Mouse (Mus musculus): ENCODE data around the gene Ndufs7. TPM values are rescaled to one million over a fixed set of nuclear protein-coding genes. Genes with fewer than 3 reads are reported as not detected.

The Ndufs7 gene
- polyA plus RNA-seq, 1 experiment from 2014 or later: 31.2 TPM

DNA sequence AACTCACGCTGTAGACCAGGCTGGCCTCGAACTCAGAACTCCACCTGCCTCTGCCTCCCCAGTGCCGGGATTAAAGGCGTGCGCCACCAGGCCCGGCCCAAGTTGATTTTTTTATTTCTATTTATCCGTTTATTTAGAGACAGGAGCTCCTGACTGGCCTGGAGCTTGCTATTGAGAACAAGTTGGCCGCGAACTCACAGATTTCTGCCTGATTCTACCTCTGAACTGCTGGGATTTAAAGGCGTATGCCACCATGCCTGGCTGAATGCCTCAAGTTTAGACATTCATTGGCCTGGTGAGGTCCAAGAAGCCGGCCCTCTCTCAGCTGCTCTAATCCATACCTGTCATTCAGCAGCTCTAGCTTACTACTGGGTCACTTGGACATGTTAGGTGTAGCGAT lies 13.2 kb downstream of the Ndufs7 start:
- Histone ChIP-seq H3K79me2 (ENCODE audit: inconsistent target) (peaks cover 31% of the 10 kb centered on the region), H3K27ac (peak overlapping the region; percentile 91), H3K36me3 (ENCODE audit: inconsistent target) (peaks cover 14% of the 10 kb centered on the region), H3K4me3 (ENCODE audit: inconsistent target) (peak overlapping the region; percentile 49)
- WGBS (ENCODE audit: missing documents): 69% methylated on average over 12 of the region's 12 CpGs

DNA sequence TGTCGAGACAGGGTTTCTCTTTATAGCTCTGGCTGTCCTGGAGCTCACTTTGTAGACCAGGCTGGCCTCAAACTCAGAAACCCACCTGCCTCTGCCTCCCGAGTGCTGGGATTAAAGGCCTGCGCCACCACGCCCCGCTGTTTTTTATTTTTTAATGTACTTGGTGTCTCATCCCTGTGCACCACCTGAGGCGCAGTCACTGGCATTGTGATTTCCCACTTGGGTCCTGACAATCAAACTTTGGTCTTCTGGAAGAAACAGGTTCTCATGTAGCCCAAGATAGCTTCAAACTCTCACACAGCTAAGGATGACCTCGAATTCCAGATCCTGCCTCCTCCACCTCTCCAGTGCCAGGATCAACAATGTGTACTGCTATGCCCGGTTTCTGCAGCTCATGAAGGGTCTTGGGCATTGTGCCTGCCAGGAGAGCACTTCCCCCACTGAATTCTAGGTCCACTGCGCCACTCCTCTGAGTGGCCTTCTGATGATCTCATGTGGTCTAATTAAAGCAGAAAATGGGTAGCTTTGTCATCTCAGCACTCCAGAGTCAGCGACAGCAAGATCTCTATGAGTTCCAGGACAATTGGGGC lies 13.9 kb downstream of the Ndufs7 start:
- H3K27ac ChIP-seq: peak overlapping the region; percentile 91
- H3K36me3 ChIP-seq (ENCODE audit: inconsistent target): peaks cover 10% of the 10 kb centered on the region
- no peak overlapping the region for H3K4me3 ChIP-seq (ENCODE audit: inconsistent target)
- WGBS (ENCODE audit: missing documents): 73% methylated on average over 10 of the region's 10 CpGs
- peaks cover 38% of the 10 kb centered on the region for H3K79me2 ChIP-seq (ENCODE audit: inconsistent target)

DNA sequence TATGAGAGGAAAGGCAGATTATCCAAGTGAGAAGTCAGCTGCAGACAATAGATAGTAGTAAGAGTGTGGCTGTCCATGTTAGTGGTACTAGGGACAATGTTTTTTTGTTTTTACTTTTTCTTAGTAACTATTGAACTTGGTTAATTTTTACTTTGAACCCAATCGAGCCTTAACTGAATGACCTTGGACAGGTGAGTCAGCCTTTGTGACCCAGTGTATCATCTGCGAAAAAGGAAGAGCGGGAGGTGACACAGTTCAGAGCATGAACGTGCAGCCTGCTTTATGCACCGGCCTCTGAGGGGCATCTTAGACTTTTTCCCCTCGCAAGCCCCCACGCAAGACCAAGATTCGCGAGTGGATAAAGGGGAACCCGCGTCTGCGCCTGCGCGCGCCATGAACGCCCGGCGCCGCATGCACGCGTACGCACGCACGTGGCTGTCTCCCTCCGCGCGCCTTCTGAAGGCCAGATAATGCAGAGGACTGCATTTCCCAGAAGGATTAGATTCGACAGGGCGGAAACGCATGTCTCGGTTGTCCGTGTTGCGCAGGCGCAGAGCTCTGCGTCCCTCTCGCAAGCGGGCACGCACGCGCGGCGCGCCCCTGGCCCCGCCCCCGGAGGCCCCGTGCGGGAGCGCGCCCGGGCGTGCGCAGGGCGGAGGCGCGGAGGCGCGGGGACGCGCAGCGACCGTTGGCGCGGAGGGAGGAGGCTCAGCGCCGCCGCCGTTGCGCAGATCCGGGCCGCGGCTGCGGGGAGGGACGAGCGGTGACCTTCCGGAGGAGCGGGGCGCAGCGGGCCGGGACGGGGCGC lies 15.6 kb downstream of the Ndufs7 start:
- 3% methylated on average over 57 of the region's 81 CpGs for WGBS (ENCODE audit: missing documents)
- Histone ChIP-seq H3K27ac (peak overlapping the region; percentile 91), H3K36me3 (ENCODE audit: inconsistent target) (no peaks in the 10 kb centered on the region), H3K4me3 (ENCODE audit: inconsistent target) (peak overlapping the region; percentile 92; the same call in 1 of the 2 replicates), H3K79me2 (ENCODE audit: inconsistent target) (peaks cover 54% of the 10 kb centered on the region)

DNA sequence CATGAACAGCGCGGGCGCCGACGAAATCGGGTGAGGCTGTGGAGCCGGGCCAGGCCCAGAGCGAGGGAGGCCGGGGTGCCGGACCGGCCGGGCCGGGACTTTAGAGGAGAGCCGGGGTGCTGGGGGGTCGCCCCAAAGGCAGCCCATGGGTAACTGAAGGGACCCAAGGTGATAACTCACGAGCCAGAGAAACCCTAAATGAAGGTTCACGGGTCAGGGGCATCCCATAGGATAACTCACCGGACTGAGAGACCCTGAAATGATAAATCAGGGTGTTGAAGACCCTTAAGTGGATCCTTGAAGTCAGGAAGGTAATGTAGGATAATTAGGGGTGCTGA lies 16.2 kb downstream of the Ndufs7 start:
- WGBS (ENCODE audit: missing documents): 2% methylated on average over 12 of the region's 18 CpGs

DNA sequence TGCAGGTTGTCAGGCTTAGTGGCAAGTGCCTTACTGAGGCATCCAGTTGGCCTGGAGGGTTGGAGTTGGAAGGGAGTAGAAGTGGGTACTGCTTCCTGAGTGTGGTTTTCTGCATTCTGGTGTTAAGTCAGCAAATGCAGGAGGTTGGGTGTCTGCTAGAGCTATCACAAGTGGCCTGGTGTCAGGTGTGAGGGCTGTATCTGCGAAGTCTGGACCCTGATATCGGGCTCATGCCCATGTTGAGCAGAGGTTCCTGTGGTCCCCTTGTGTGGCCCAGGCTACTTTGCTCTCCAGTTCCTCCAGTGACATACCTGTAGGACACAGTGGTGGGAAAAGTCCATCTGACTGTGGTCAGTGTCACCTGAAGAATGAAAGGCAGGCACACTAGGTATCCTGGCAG lies 21.2 kb downstream of the Ndufs7 start:
- Histone ChIP-seq H3K4me3 (ENCODE audit: inconsistent target) (no peak overlapping the region), H3K79me2 (ENCODE audit: inconsistent target) (peaks cover 100% of the 10 kb centered on the region), H3K27ac (peak overlapping the region; percentile 34; the same call in 1 of the 2 replicates), H3K36me3 (ENCODE audit: inconsistent target) (peaks cover 12% of the 10 kb centered on the region; the same call in 1 of the 2 replicates)
- WGBS (ENCODE audit: missing documents): 47% methylated on average over 2 of the region's 2 CpGs

More for the DNA sequence above, 16.2 kb downstream of the Ndufs7 start:
- H3K36me3 ChIP-seq (ENCODE audit: inconsistent target): no peaks in the 10 kb centered on the region
- H3K27ac ChIP-seq: peak overlapping the region; percentile 73
- H3K79me2 ChIP-seq (ENCODE audit: inconsistent target): peaks cover 60% of the 10 kb centered on the region
- peak overlapping the region; percentile 92 for H3K4me3 ChIP-seq (ENCODE audit: inconsistent target)

DNA sequence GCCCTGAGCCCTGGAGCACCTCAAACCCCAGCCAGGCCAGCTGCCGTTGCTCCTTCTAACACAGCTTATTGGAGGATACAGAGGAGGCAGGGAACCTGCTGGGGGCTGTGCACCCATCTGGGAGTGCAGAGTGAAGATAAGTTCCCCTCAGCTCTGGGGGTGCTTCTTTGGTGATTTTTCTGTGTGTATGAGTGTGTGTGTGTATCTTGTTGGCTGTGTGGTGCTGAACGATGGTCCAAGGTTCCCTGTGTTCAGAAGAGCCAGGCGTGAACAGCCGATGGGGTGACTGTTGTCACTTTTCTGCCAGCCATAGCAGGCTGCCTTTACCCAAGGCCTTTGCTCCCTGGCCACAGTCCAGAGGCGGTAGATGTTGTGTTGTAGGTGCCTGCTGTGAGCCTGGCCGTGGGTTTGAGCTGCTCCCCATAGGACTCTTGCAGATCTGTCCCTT lies 21.8 kb downstream of the Ndufs7 start:
- Histone ChIP-seq H3K4me3 (ENCODE audit: inconsistent target) (no peak overlapping the region), H3K27ac (peak overlapping the region; percentile 34), H3K36me3 (ENCODE audit: inconsistent target) (peaks cover 17% of the 10 kb centered on the region), H3K79me2 (ENCODE audit: inconsistent target) (peaks cover 100% of the 10 kb centered on the region)
- WGBS (ENCODE audit: missing documents): 42% methylated on average over 6 of the region's 6 CpGs

DNA sequence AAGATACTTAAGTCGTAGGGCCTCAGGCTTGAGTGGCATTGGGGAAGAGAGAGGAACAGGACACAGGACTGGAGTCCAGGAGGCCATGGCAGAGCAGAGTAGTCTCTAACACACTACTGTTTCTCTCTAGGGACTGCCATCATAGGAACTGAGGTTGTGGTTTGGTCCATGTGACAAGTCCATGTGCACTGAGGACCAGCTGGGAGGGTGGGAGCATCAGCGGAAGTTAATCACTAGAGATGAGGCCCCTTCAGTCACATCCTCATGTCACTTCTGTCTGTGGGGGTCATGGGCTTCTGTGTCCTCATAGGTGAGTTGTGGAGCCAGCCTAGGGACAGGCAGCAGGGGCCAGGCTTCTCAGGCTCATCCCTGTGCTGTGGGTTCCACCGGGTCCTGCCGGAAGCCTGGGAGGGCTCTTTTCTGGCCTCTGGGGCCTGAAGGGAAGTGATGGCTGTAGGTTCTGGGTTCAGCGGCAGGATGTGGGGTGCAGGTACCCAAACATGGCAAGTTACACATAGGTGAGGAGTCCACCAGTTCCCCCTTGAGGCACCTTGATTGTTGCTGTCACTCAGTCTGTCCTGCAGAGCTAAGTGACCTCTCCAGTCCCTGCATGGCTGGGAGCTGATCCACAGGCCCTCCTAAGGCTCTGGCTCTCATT lies 22.4 kb downstream of the Ndufs7 start:
- H3K79me2 ChIP-seq (ENCODE audit: inconsistent target): peaks cover 99% of the 10 kb centered on the region
- 33% methylated on average over 5 of the region's 5 CpGs for WGBS (ENCODE audit: missing documents)
- peaks cover 22% of the 10 kb centered on the region for H3K36me3 ChIP-seq (ENCODE audit: inconsistent target)
- peak overlapping the region; percentile 34 for H3K27ac ChIP-seq
- no peak overlapping the region for H3K4me3 ChIP-seq (ENCODE audit: inconsistent target)

DNA sequence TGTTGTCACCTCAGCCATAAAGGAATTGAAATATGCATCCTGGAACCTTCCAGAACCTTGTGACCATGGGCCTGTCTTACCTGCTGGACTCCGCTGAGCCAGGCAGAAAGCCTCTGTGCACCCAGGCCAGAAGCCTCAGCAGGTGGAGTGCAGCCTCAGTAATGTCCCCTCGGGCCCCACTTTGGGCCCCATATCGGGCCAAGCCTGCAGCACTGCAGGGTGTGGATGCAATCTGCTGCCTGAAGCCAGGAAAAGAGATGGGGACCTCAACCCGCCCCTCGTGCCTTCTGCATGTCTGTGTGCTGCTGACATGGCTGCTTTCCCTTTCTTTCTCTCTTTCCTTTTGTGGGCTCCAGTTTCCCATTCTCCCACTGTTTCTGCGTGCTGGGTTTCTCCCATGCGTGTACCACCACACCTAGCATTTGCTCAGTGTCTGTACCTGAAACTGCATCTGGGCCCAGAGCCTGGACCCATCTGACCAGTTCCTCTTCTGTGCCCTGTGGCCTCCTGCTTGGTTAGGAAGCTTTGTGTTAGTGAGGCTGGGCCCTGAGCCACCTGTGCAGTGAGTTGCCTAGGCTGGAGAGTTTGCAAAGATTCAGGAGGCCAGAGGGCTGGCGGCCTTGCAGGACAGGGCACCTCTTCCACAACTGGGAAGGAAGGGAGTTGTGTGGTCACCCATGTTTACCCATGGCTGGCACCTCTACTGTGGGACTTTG lies 23.1 kb downstream of the Ndufs7 start:
- Histone ChIP-seq H3K27ac (no peak overlapping the region), H3K4me3 (ENCODE audit: inconsistent target) (no peak overlapping the region), H3K79me2 (ENCODE audit: inconsistent target) (peaks cover 92% of the 10 kb centered on the region), H3K36me3 (ENCODE audit: inconsistent target) (peaks cover 28% of the 10 kb centered on the region)
- 81% methylated on average over 8 of the region's 8 CpGs for WGBS (ENCODE audit: missing documents)

DNA sequence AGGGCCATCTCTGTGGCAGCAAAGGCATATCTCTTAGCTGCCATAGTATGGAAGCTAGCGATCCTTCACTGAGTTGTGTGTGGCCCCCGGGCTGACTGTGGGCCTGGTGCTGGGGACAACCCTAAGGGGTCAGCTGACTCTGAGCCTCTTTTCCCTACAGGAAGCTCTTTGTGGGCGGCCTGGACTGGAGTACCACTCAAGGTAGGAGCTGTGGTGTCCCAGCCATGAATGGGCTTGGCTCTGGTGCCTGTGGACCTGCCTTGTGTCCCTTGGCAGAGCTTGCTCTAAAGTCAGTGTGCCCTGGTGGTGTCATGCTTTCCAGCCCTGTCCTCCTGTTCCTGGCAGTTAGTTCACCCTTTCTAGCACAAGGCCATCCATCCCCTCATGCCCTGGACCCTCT lies 24.9 kb downstream of the Ndufs7 start:
- H3K36me3 ChIP-seq (ENCODE audit: inconsistent target): peaks cover 46% of the 10 kb centered on the region
- no peak overlapping the region for H3K27ac ChIP-seq
- WGBS (ENCODE audit: missing documents): 77% methylated on average over 3 of the region's 3 CpGs
- H3K79me2 ChIP-seq (ENCODE audit: inconsistent target): peaks cover 74% of the 10 kb centered on the region
- no peak overlapping the region for H3K4me3 ChIP-seq (ENCODE audit: inconsistent target)

DNA sequence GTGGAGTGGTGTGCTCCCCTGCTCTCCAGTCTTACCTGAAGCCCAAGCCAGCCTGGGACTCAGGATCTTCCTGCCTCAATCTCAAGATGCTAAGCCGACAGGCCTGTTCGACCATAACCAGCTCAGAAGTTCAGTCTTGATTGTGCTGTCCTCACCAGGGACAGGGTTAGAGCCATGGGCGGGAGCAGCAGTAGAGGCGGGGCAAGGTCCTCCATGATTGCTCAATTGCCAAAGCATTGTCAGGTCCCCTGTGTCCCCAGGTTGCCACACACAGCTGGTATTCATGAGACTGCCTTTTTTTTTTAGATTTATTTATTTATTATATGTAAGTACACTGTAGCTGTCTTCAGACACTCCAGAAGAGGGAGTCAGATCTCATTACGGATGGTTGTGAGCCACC lies 27.3 kb downstream of the Ndufs7 start:
- 89% methylated on average over 4 of the region's 5 CpGs for WGBS (ENCODE audit: missing documents)
- Histone ChIP-seq H3K27ac (no peak overlapping the region), H3K79me2 (ENCODE audit: inconsistent target) (peaks cover 50% of the 10 kb centered on the region), H3K4me3 (ENCODE audit: inconsistent target) (no peak overlapping the region), H3K36me3 (ENCODE audit: inconsistent target) (peaks cover 67% of the 10 kb centered on the region)

DNA sequence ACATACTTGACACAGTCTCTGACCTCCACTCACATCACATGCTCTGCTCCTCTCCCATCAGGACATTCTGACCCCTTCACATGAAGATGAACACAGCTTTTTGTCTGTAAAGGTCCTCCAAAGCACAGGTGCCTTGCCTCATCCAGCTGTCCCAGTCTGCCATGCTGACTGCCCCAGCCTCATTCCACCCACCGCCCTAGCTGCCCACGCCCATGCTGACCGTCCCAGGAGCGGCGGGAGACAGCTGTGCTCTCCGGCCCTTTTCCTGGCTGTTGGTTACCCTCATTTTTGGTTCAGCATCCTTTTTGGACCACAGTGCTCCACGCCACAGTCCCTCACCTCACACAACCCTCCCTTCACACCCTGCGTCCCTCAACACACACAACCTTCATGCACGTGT lies 29.5 kb downstream of the Ndufs7 start:
- H3K79me2 ChIP-seq (ENCODE audit: inconsistent target): peaks cover 29% of the 10 kb centered on the region
- 98% methylated on average over 9 of the region's 9 CpGs for WGBS (ENCODE audit: missing documents)
- peaks cover 76% of the 10 kb centered on the region for H3K36me3 ChIP-seq (ENCODE audit: inconsistent target)
- H3K27ac ChIP-seq: no peak overlapping the region
- H3K4me3 ChIP-seq (ENCODE audit: inconsistent target): no peak overlapping the region

DNA sequence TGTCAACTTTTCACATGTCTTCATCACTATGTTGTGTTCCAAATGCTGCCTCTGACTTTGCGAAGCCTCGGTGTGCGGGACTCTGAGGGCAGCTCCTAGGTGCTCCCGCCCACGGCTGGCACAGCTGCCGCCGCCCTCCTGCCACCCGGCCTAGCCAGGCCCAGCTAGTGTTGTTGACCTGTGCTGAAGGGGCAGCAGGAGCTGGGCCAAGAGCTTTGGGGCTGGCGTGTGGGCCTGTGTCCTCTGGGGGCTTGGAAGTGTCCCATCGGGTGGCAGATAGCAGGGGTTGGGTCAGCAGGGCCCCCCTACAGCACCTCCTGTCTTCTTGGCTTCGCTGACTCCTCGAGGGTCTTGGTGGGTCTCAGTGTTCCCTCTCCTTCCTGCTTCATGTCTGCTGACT lies 30.4 kb downstream of the Ndufs7 start:
- Histone ChIP-seq H3K27ac (no peak overlapping the region), H3K79me2 (ENCODE audit: inconsistent target) (peaks cover 20% of the 10 kb centered on the region)
- 96% methylated on average over 11 of the region's 12 CpGs for WGBS (ENCODE audit: missing documents)

DNA sequence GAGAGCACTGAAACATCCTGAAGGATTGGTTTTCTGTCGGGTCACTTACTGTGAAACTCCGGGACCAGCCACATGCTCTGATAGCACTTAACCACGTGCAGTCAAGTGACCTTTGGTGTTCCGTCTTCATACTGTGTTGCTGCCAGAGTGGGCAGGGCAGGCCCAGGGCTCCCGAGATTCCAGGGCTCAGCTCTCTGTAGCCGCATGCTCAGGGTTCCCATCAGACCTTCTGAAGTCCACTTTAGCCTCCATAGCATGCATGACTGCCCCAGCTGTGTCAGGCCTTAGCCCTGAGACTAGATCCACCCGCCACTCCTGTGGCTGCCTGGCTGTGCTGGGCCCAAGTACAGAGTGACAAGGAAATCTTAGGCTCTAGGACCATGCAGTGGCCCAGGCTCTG lies 32.4 kb downstream of the Ndufs7 start:
- WGBS (ENCODE audit: missing documents): 99% methylated on average over 7 of the region's 7 CpGs
- peaks cover 81% of the 10 kb centered on the region for H3K36me3 ChIP-seq (ENCODE audit: inconsistent target)
- H3K79me2 ChIP-seq (ENCODE audit: inconsistent target): no peaks in the 10 kb centered on the region; the same call in 1 of the 2 replicates
- H3K27ac ChIP-seq: no peak overlapping the region
- H3K4me3 ChIP-seq (ENCODE audit: inconsistent target): no peak overlapping the region

More for the DNA sequence above, 30.4 kb downstream of the Ndufs7 start:
- Histone ChIP-seq H3K36me3 (ENCODE audit: inconsistent target) (peaks cover 77% of the 10 kb centered on the region), H3K4me3 (ENCODE audit: inconsistent target) (no peak overlapping the region)

DNA sequence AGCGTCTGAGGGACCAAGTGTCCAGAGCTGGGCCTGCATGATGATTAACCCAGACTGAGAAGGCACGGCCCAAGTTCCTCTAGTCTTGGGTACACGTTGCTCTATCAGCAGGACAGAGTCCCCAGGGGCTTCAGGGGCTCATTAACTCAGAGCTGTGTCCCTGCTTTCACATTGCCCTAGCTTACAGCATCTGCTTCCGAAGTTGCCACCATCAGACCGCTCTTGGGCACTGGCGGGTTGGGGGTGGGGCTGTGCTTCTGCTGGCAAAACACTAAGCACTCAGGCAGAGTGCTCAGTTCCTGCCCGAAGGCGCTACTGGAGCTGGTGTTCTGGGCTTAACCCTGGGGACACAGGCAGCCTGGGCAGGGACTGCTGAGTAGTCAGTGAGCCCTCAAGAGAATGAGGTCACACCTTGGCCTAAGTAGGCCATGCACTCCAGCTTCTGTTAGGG lies 33.0 kb downstream of the Ndufs7 start:
- H3K4me3 ChIP-seq (ENCODE audit: inconsistent target): no peak overlapping the region
- no peaks in the 10 kb centered on the region for H3K79me2 ChIP-seq (ENCODE audit: inconsistent target)
- H3K36me3 ChIP-seq (ENCODE audit: inconsistent target): peaks cover 77% of the 10 kb centered on the region
- no peak overlapping the region for H3K27ac ChIP-seq
- 75% methylated on average over 6 of the region's 8 CpGs for WGBS (ENCODE audit: missing documents)

Data from macrophage (primary cell).